Mouse (Mus musculus) neural tube, embryonic 11.5 days (tissue): ENCODE results near the gene Psd4. TPM values are rescaled to one million over a fixed set of nuclear protein-coding genes. Genes with fewer than 3 reads are reported as not detected.

ENCODE experiments used
- ATAC-seq: fragments of 200-750 bp; cut with Nextera tagmentation; 2 replicates; pipeline ENCODE4 v1.8.0; 2017; ENCODE audit warnings: moderate number of reproducible peaks, mild to moderate bottlenecking, moderate TSS enrichment, moderate library complexity; ENCODE audit not compliant: insufficient read depth, low FRiP score, low TSS enrichment
- DNase-seq: peaks from one replicate; pipeline ENCODE4 v3.0.0-alpha.2; 2015; ENCODE audit warnings: low spot score
- H3K27ac ChIP-seq: fragments of 300-500 bp; sonication (generic); 2 replicates; pipeline ENCODE4 v1.5.1; 2014; ENCODE audit warnings: low read depth, mild to moderate bottlenecking, low read length
- H3K27me3 ChIP-seq: fragments of 300-500 bp; sonication (generic); 2 replicates; pipeline ENCODE4 v1.6.1; 2014; ENCODE audit warnings: mild to moderate bottlenecking, low read length, mixed read lengths; ENCODE audit not compliant: control insufficient read depth, insufficient read depth
- H3K36me3 ChIP-seq: fragments of 300-500 bp; sonication (generic); 2 replicates; pipeline ENCODE4 v1.6.1; 2014; ENCODE audit warnings: mild to moderate bottlenecking, low read length, moderate library complexity, mixed read lengths; ENCODE audit not compliant: control insufficient read depth, insufficient read depth
- H3K4me1 ChIP-seq: fragments of 300-500 bp; sonication (generic); 2 replicates; pipeline ENCODE4 v1.6.1; 2014; ENCODE audit warnings: low read length, mixed read lengths; ENCODE audit not compliant: control insufficient read depth, insufficient read depth
- H3K4me2 ChIP-seq: fragments of 300-500 bp; sonication (generic); 2 replicates; pipeline ENCODE4 v1.6.1; 2014; ENCODE audit warnings: low read depth, mild to moderate bottlenecking, moderate library complexity
- H3K4me3 ChIP-seq: fragments of 300-500 bp; sonication (generic); 2 replicates; pipeline ENCODE4 v1.5.1; 2014; ENCODE audit warnings: low read depth, low read length
- H3K9ac ChIP-seq: fragments of 300-500 bp; sonication (generic); 2 replicates; pipeline ENCODE4 v1.6.1; 2014; ENCODE audit warnings: mild to moderate bottlenecking, low read length
- H3K9me3 ChIP-seq: fragments of 300-500 bp; sonication (generic); 2 replicates; pipeline ENCODE4 v1.6.1; 2016; ENCODE audit warnings: low read length; ENCODE audit not compliant: control insufficient read depth
- WGBS: fragments of 180-500 bp; shearing (Covaris S2); extraction: QIAGEN DNeasy Blood & Tissue Kit; methylation state at CpG from one replicate; pipeline ENCODE4 v1.1.7; 2014; 5-methylcytosine and 5-hydroxymethylcytosine counted together
- polyA plus RNA-seq: library from polyadenylated mRNA; unstranded; fragments of >200 nt; fragmentation: Nextera tagmentation; extraction: Ambion mirVana; gene quantifications from 2 replicates; pipeline ENCODE4 v1.2.1, GENCODE M21; 2014

The Psd4 gene
- polyA plus RNA-seq, 1 experiment from 2014 or later = 0.65 TPM

DNA sequence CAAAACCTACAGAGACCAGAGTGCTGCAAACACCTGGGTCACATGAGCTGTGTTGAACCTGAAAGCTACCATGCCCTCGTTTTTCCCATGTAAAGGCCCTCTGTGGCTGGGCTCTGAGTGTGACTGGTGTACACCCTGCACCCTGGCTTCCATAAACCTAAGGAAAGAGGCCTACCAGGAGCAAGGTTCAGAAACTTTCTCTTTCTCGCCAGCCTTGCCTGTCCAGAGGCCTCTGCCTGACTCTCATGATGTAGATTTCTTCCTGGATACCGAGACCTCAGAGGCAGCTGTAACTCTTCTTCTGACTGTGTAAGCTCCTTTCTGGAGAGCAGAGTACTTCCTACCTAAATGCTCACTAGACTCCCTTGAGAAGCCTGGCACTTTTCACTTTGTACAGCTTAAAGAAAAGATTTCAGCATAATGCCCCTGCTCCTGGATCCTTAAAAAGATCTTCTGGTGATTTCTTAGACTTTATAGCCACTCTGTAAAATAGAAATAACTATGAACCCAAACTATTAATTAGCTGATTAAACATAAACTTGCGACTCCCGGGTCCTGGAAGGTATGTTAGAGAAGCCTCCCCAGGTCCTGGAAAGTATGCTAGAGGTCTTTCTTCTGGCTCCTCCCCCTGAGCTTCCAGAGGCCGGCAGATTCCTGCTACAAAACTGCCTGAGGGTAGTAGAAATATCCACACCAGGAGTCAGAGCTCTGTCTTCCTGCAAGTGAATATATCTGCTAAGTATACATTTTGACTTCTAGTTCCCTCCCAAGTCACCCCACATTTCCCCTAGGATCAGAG, 87.9 kb downstream of the Psd4 start:
- no peak for DNase-seq
- ATAC-seq = no peak
- no peak overlapping the region for H3K9ac ChIP-seq

DNA sequence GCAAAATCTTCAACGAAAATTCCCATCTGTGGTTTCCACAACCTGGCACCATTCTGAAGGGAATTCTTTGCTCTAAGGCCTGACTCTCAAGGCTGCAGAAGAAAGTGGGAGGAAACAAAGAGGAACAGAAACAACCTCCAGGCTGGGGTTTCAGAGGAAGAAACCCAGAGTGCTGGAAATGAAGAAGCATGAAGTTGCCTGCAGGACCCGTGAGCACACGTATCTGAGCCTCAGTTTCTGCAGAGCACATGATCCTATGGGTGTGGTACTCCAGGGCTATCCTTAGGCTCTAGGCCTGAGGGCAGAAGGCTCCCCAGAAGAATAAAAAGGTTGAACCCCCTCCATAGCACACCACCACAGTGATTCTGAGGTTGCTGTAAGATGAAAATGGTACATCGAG, 89.5 kb downstream of the Psd4 start:
- Histone ChIP-seq H3K27ac (no peak overlapping the region), H3K4me3 (no peak overlapping the region), H3K27me3 (no peaks in the 10 kb centered on the region), H3K4me2 (no peak overlapping the region), H3K4me1 (no peaks in the 10 kb centered on the region), H3K36me3 (no peaks in the 10 kb centered on the region), H3K9me3 (no peaks in the 10 kb centered on the region), H3K9ac (no peak overlapping the region)
- 87% methylated on average over 4 of the region's 4 CpGs for WGBS
- ATAC-seq (no peak), DNase-seq (no peak)

More for the DNA sequence above, 87.9 kb downstream of the Psd4 start:
- Histone ChIP-seq H3K36me3 (no peaks in the 10 kb centered on the region), H3K4me1 (no peaks in the 10 kb centered on the region), H3K9me3 (no peaks in the 10 kb centered on the region), H3K27ac (0 out of 2 replicates have a peak overlapping the region, but pooled peaks have one; percentile 29), H3K27me3 (no peaks in the 10 kb centered on the region), H3K4me3 (no peak overlapping the region), H3K4me2 (no peak overlapping the region)
- WGBS = 61% methylated on average over 6 of the region's 6 CpGs

GRCm38 (mm10) chr2:24460112-24460807, 92.9 kb downstream of the Psd4 start:
- H3K4me1 ChIP-seq = no peaks in the 10 kb centered on the region
- H3K27me3 ChIP-seq = no peaks in the 10 kb centered on the region
- 45% methylated on average over 9 of the region's 9 CpGs for WGBS
- DNase-seq (no peak), ATAC-seq (no peak)
- no peak overlapping the region for H3K27ac ChIP-seq
- no peak overlapping the region for H3K9ac ChIP-seq
- no peak overlapping the region for H3K4me3 ChIP-seq
- H3K9me3 ChIP-seq = no peaks in the 10 kb centered on the region
- no peaks in the 10 kb centered on the region for H3K36me3 ChIP-seq
- H3K4me2 ChIP-seq = no peak overlapping the region

DNA sequence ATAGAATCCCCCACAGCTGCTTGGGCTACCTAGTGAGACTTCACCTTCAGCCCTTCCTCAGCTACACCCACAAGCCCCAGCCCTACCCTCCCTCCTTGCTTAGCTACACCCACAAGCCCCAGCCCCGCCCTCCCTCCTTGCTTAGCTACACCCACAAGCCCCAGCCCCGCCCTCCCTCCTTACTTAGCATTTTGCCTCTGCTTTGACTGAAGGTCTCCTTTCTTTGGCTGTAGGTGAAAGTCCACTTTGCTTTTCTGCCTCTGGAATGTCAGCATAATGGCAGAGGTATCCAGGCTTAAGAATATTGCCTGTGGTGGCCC, 93.4 kb downstream of the Psd4 start:
- no peak overlapping the region for H3K4me2 ChIP-seq
- no peak for ATAC-seq

More for the DNA sequence above, 93.4 kb downstream of the Psd4 start:
- Histone ChIP-seq H3K27me3 (no peaks in the 10 kb centered on the region), H3K9me3 (no peaks in the 10 kb centered on the region), H3K9ac (no peak overlapping the region), H3K27ac (no peak overlapping the region), H3K4me1 (no peaks in the 10 kb centered on the region), H3K4me3 (no peak overlapping the region), H3K36me3 (no peaks in the 10 kb centered on the region)
- DNase-seq = no peak
- WGBS = 24% methylated on average over 2 of the region's 2 CpGs

Other genes starting within 250 kb of the Psd4 start
- gene Il1f8, start 214.4 kb upstream of the Psd4 start, polyA plus RNA-seq = not detected in 2 replicates
- gene Il1f9, start 181.1 kb upstream of the Psd4 start, polyA plus RNA-seq = not detected in 2 replicates
- not detected in 2 replicates for gene Il1f6, start 152.2 kb upstream of the Psd4 start, polyA plus RNA-seq
- gene Il1f5, start 90.6 kb upstream of the Psd4 start, polyA plus RNA-seq = not detected in 2 replicates
- not detected in 2 replicates for gene Il1f10, start 76.4 kb upstream of the Psd4 start, polyA plus RNA-seq
- gene Il1rn, start 30.7 kb upstream of the Psd4 start, polyA plus RNA-seq = not detected in 2 replicates
- 25.8 and 26.1 TPM in 2 replicates for gene Pax8, start 108.0 kb downstream of the Psd4 start, polyA plus RNA-seq